Mouse (Mus musculus) heart, adult 2 months (tissue): Measurements from ENCODE around the gene Rnf10.

Source experiments
- CTCF ChIP-seq: fragments of 200-600 bp; IDR thresholded peaks from 2 replicates; pipeline ENCODE4 v1.8.1; 2022; ENCODE audit warnings: antibody characterized with exemption, mild to moderate bottlenecking, moderate library complexity
- POLR2A ChIP-seq: fragments of 200-500 bp; IDR thresholded peaks from 2 replicates; pipeline ENCODE4 v1.6.1; 2011; ENCODE audit warnings: mild to moderate bottlenecking, low read depth, low read length, control low read depth; ENCODE audit not compliant: insufficient read depth

DNA sequence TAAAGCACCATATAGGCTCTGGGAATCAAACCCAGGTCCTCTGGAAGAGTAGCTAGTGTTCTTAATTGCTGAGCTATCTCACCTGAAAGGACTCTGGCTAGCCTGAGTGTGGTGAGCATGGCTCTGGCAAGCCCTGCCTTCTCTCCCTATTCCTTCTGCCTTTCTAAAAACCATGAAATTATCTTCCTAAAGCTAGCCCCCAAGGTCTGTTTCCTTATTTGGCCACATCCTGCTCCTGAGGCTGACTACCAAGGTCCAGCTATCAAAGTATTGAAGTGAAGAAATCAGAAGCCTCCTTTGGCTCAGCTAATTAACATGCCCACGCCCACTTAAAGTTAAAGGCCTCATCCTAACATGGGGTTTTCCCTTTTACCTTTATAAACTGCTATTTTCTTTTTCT, 2.1 kb upstream of the Rnf10 start:
- TF ChIP-seq CTCF (no peak), POLR2A (no peak)
